Mouse (Mus musculus) MEL (cell line): ENCODE measurements at regions not wholly inside any gene's neighbourhood (a gene's known extent, or its start where the extent isn't known, plus 50 kb on each side); places are given as distances from the start of the nearest gene placed in this dataset.
A peak's percentile ranks its signal among the peaks of the same experiment; 100 is the strongest.
"Not testable (repeated sequence)": the region's sequence is repeated elsewhere in the genome, so short reads cannot be mapped to it uniquely, and the experiment has no call there.

Source experiments
- DNase-seq: peaks from one replicate; pipeline ENCODE4 v3.0.0; 2011; ENCODE audit warnings: low read depth, low spot score
- H3K27ac ChIP-seq: 2 replicates; pipeline ENCODE4 v1.5.1; 2012; ENCODE audit warnings: low read depth, mild to moderate bottlenecking, control low read depth, low read length, moderate library complexity; ENCODE audit not compliant: control insufficient read depth
- H3K27me3 ChIP-seq, 2 experiments: fragments of 150-350 bp in 1 of 2; sonication (generic) in 1 of 2; 2 replicates each; pipeline ENCODE4 v1.6.1; 2012; ENCODE audit warnings: low read length in 2 of 2, mild to moderate bottlenecking in 2 of 2, improper control_type of control experiment in 1 of 2, moderate library complexity in 1 of 2; ENCODE audit not compliant: insufficient read depth in 2 of 2, control insufficient read depth in 1 of 2
- H3K36me3 ChIP-seq, 2 experiments: 2 replicates each; pipeline ENCODE4 v1.6.1; 2012 to 2014; ENCODE audit warnings: low read length in 2 of 2, improper control_type of control experiment in 1 of 2, inconsistent platforms in 1 of 2, mild to moderate bottlenecking in 1 of 2; ENCODE audit not compliant: insufficient read depth in 2 of 2, control insufficient read depth in 1 of 2
- H3K4me1 ChIP-seq, 2 experiments: fragments of 150-350 bp in 1 of 2; sonication (generic) in 1 of 2; 2 replicates each; pipeline ENCODE4 v1.6.1; 2012; ENCODE audit warnings: low read length in 2 of 2, improper control_type of control experiment in 1 of 2, mild to moderate bottlenecking in 1 of 2; ENCODE audit not compliant: insufficient read depth in 2 of 2, control insufficient read depth in 1 of 2
- H3K4me3 ChIP-seq, 2 experiments: fragments of 150-350 bp in 1 of 2; sonication (generic) in 1 of 2; 2 replicates each; pipeline ENCODE4 v1.5.1; 2012; ENCODE audit warnings: low read depth in 2 of 2, low read length in 2 of 2, mild to moderate bottlenecking in 2 of 2, moderate library complexity in 2 of 2, control low read depth in 1 of 2, improper control_type of control experiment in 1 of 2; ENCODE audit not compliant: control insufficient read depth in 1 of 2, insufficient read depth in 1 of 2
- H3K79me2 ChIP-seq: 2 replicates; pipeline ENCODE4 v1.6.1; 2012; ENCODE audit warnings: mild to moderate bottlenecking, low read length, moderate library complexity; ENCODE audit not compliant: control insufficient read depth, poor library complexity, insufficient read depth
- H3K9ac ChIP-seq: 2 replicates; pipeline ENCODE4 v1.6.1; 2012; ENCODE audit warnings: low read depth, mild to moderate bottlenecking, control low read depth, low read length, moderate library complexity; ENCODE audit not compliant: control insufficient read depth, poor library complexity, severe bottlenecking
- H3K9me3 ChIP-seq: fragments of 150-350 bp; sonication (generic); replicated peaks from 2 replicates; pipeline ENCODE4 v1.6.1; 2012; ENCODE audit warnings: mild to moderate bottlenecking, low read length, improper control_type of control experiment, moderate library complexity; ENCODE audit not compliant: insufficient read depth
- CHD1 ChIP-seq: IDR thresholded peaks from 2 replicates; pipeline ENCODE4 v1.6.1; 2012; ENCODE audit warnings: low read depth, mild to moderate bottlenecking, inconsistent platforms, low read length, improper control_type of control experiment
- CHD2 ChIP-seq: IDR thresholded peaks from 2 replicates; pipeline ENCODE4 v1.6.1; 2011; ENCODE audit warnings: low read length, improper control_type of control experiment
- CTCF ChIP-seq, 3 experiments: IDR thresholded peaks in 2 of 3; conservative IDR thresholded peaks in 1 of 3; 2 replicates each; pipeline ENCODE4 v1.5.1; 2011 to 2012; ENCODE audit warnings: low read length in 3 of 3, low read depth in 2 of 3, mild to moderate bottlenecking in 2 of 3, improper control_type of control experiment in 1 of 3, inconsistent platforms in 1 of 3, mixed read lengths in 1 of 3, moderate library complexity in 1 of 3; ENCODE audit not compliant: control insufficient read depth in 1 of 3, insufficient read depth in 1 of 3, poor library complexity in 1 of 3, severe bottlenecking in 1 of 3
- E2F4 ChIP-seq: IDR thresholded peaks from 2 replicates; pipeline ENCODE4 v1.6.1; 2011; ENCODE audit warnings: low read depth, low read length, improper control_type of control experiment, borderline replicate concordance
- EP300 ChIP-seq, 2 experiments: IDR thresholded peaks; 2 replicates each; pipeline ENCODE4 v1.6.1; 2011; ENCODE audit warnings: improper control_type of control experiment in 2 of 2, low read length in 2 of 2, low read depth in 1 of 2, mild to moderate bottlenecking in 1 of 2
- ETS1 ChIP-seq: IDR thresholded peaks from 2 replicates; pipeline ENCODE4 v1.6.1; 2012; ENCODE audit warnings: low read depth, mild to moderate bottlenecking, inconsistent platforms, low read length, improper control_type of control experiment, moderate library complexity
- JUND ChIP-seq: IDR thresholded peaks from 2 replicates; pipeline ENCODE4 v1.6.1; 2011; ENCODE audit warnings: low read depth, mild to moderate bottlenecking, improper control_type of control experiment, low read length
- KAT2A ChIP-seq: conservative IDR thresholded peaks from 2 replicates; pipeline ENCODE4 v1.6.1; 2012; ENCODE audit warnings: low read depth, low read length, improper control_type of control experiment, inconsistent platforms
- MAX ChIP-seq: IDR thresholded peaks from 2 replicates; pipeline ENCODE4 v1.6.1; 2011; ENCODE audit warnings: low read length, improper control_type of control experiment
- MXI1 ChIP-seq: IDR thresholded peaks from 2 replicates; pipeline ENCODE4 v1.6.1; 2011; ENCODE audit warnings: mild to moderate bottlenecking, low read depth, low read length, improper control_type of control experiment
- NRF1 ChIP-seq: IDR thresholded peaks from 2 replicates; pipeline ENCODE4 v1.6.1; 2014; ENCODE audit warnings: low read depth, mild to moderate bottlenecking, inconsistent platforms, low read length, improper control_type of control experiment, moderate library complexity; ENCODE audit not compliant: poor library complexity, insufficient read depth, severe bottlenecking
- POLR2A ChIP-seq, 2 experiments: IDR thresholded peaks; 2 replicates each; pipeline ENCODE4 v1.6.1; 2011 to 2012; ENCODE audit warnings: low read length in 2 of 2, mild to moderate bottlenecking in 2 of 2, control low read depth in 1 of 2, improper control_type of control experiment in 1 of 2, low read depth in 1 of 2, moderate library complexity in 1 of 2; ENCODE audit not compliant: control insufficient read depth in 1 of 2, insufficient read depth in 1 of 2, poor library complexity in 1 of 2
- POLR2AphosphoS2 ChIP-seq: IDR thresholded peaks from 2 replicates; pipeline ENCODE4 v1.6.1; 2011; ENCODE audit warnings: low read length, improper control_type of control experiment
- RCOR1 ChIP-seq: IDR thresholded peaks from 2 replicates; pipeline ENCODE4 v1.6.1; 2012; ENCODE audit warnings: low read depth, mild to moderate bottlenecking, inconsistent platforms, low read length, improper control_type of control experiment
- SIN3A ChIP-seq: IDR thresholded peaks from 2 replicates; pipeline ENCODE4 v1.6.1; 2012; ENCODE audit warnings: low read length, improper control_type of control experiment, inconsistent platforms
- SMC3 ChIP-seq: IDR thresholded peaks from 2 replicates; pipeline ENCODE4 v1.6.1; 2011; ENCODE audit warnings: low read depth, low read length, improper control_type of control experiment
- TAL1 ChIP-seq: IDR thresholded peaks from 2 replicates; pipeline ENCODE4 v1.6.1; 2012; ENCODE audit warnings: mild to moderate bottlenecking, inconsistent platforms, low read length, moderate library complexity, mixed read lengths
- TBP ChIP-seq: IDR thresholded peaks from 2 replicates; pipeline ENCODE4 v1.8.0; 2011; ENCODE audit warnings: low read depth, low read length, improper control_type of control experiment
- TCF12 ChIP-seq: IDR thresholded peaks from 2 replicates; pipeline ENCODE4 v1.6.1; 2014; ENCODE audit warnings: low read depth, mild to moderate bottlenecking, inconsistent platforms, low read length, improper control_type of control experiment, moderate library complexity
- USF1 ChIP-seq: IDR thresholded peaks from 2 replicates; pipeline ENCODE4 v1.6.1; 2014; ENCODE audit warnings: low read depth, mild to moderate bottlenecking, inconsistent platforms, low read length, improper control_type of control experiment, moderate library complexity
- ZC3H11A ChIP-seq: IDR thresholded peaks from 2 replicates; pipeline ENCODE4 v1.6.1; 2012; ENCODE audit warnings: low read depth, mild to moderate bottlenecking, inconsistent platforms, low read length, improper control_type of control experiment
- ZMIZ1 ChIP-seq: IDR thresholded peaks from 2 replicates; pipeline ENCODE4 v1.6.1; 2012; ENCODE audit warnings: low read depth, mild to moderate bottlenecking, inconsistent platforms, low read length, improper control_type of control experiment, moderate library complexity

DNA sequence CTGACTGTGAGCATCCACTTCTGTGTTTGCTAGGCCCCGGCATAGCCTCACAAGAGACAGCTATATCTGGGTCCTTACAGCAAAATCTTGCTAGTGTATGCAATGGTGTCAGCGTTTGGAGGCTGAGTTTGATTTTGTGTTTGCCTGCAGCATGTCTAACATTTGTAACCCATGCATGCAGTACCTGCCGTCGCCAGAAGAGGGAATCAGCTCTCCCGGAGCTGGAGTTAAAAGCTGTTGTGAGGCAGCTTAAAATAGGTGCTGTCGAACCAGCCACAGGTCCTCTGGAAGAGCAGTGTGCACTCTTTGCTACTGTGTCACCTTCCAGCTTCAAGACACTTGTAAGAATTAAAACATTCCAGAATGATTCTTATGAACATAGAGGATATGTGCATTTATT, 403.2 kb upstream of the Sphkap start:
- peak; percentile 19 for DNase-seq
- H3K27me3 ChIP-seq, H3K4me1 ChIP-seq, H3K36me3 ChIP-seq, H3K79me2 ChIP-seq: not testable (repeated sequence)
- TF ChIP-seq CTCF (IDR thresholded peaks at IDR 0.05 in 2 of 3, conservative IDR thresholded peaks at IDR 0.05 in 1 of 3; ENCODE audit: control insufficient read depth in 1 of 3, insufficient read depth in 1 of 3, low read depth in 2 of 3, low read length in 3 of 3, poor library complexity in 1 of 3, severe bottlenecking in 1 of 3) = peak; percentile 28 to 45 (median 31); a peak in 5 of 6 replicates
- TF ChIP-seq SMC3 = peak; percentile 35
- TF ChIP-seq, all 39 proteins: peak for 2; not testable (repeated sequence) for 37
- not testable (repeated sequence) for H3K27ac ChIP-seq, H3K4me3 ChIP-seq, H3K9me3 ChIP-seq, H3K9ac ChIP-seq

DNA sequence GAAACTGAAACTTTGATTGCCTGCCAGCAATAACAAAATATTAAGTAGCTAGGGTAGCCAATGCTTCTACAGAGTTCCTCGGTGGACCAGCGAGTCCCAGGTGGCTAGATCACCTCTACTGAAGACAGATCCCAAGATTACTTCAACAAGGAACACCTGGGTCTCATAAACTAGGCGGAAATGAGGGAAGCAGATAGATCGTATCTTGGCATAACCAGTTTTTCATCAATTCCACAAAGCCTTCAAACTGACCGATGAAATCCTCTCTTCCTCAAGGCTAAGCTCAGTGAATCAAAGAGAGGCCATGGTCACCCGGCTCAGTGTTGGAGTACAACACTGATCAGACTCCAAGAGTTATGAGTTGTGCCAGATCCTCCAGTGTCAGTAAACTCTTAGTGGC, 400.4 kb upstream of the Sphkap start:
- DNase-seq = no peak

DNA sequence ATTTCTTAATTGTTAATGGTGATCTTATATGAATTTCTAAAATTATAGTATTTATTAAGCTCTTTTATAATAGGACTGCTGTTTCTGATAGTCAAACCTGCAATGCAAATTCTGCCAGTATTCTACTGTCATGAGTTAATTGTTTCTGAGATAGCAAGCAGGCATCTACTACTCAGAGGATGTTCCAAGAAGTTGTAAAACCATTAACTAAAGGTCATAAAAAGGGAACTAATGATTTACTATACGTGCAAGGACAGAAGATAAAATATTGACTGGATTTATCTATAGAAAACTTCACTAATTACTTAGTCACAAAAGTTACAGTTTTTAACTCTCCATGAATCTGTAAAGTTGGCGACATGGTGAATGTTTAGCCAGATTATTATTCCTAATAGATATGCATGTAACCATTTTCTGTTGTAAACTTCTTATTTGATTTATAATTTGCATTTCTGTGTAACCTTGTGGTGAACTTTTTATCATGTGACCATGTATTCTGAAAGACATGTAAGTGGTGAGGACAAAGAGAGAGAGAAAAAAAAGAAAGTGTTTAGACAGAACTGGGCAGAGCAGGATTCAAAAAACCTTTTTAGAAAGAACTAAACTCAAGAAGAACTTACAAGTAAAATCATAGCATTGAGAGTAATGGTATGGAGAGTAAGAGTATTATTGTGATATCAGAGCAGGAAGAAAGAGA, 395.5 kb upstream of the Sphkap start:
- no peak overlapping the region for H3K4me3 ChIP-seq
- no peak overlapping the region for H3K27ac ChIP-seq
- TF ChIP-seq ZC3H11A = no peak
- no peak for TF ChIP-seq KAT2A
- TF ChIP-seq ZMIZ1 = no peak
- no peak for TF ChIP-seq USF1
- TF ChIP-seq JUND = no peak
- TF ChIP-seq MAX = no peak
- TF ChIP-seq SMC3 = no peak
- TF ChIP-seq MXI1 = no peak
- no peak for TF ChIP-seq POLR2A (IDR thresholded peaks at IDR 0.05; ENCODE audit: control insufficient read depth in 1 of 2, insufficient read depth in 1 of 2, low read depth in 1 of 2, low read length in 2 of 2, poor library complexity in 1 of 2)
- TF ChIP-seq CHD2 = no peak
- no peak for TF ChIP-seq TCF12
- TF ChIP-seq E2F4 = no peak
- no peak for TF ChIP-seq NRF1
- TF ChIP-seq CHD1 = no peak
- TF ChIP-seq POLR2AphosphoS2 = no peak
- TF ChIP-seq SIN3A = no peak
- no peak for TF ChIP-seq RCOR1
- no peak for TF ChIP-seq EP300 (IDR thresholded peaks at IDR 0.05; ENCODE audit: low read depth in 1 of 2, low read length in 2 of 2)
- no peak for TF ChIP-seq TBP
- TF ChIP-seq ETS1 = no peak
- no peaks in the 10 kb centered on the region for H3K27me3 ChIP-seq
- H3K9me3 ChIP-seq = no peaks in the 10 kb centered on the region
- no peaks in the 10 kb centered on the region for H3K36me3 ChIP-seq
- no peaks in the 10 kb centered on the region for H3K4me1 ChIP-seq
- DNase-seq = no peak
- no peaks in the 10 kb centered on the region for H3K79me2 ChIP-seq
- no peak overlapping the region for H3K9ac ChIP-seq

More for the DNA sequence above, 400.4 kb upstream of the Sphkap start:
- H3K36me3 ChIP-seq = no peaks in the 10 kb centered on the region
- no peaks in the 10 kb centered on the region for H3K4me1 ChIP-seq
- no peaks in the 10 kb centered on the region for H3K9me3 ChIP-seq
- no peak overlapping the region for H3K9ac ChIP-seq
- no peaks in the 10 kb centered on the region for H3K27me3 ChIP-seq
- TF ChIP-seq CHD1 (no peak), TAL1 (no peak), TBP (no peak), EP300 (IDR thresholded peaks at IDR 0.05; ENCODE audit: low read depth in 1 of 2, low read length in 2 of 2) (no peak)
- no peaks in the 10 kb centered on the region for H3K79me2 ChIP-seq
- no peak overlapping the region for H3K4me3 ChIP-seq
- H3K27ac ChIP-seq = no peak overlapping the region
